Mouse (Mus musculus): ENCODE measurements around the gene Wasf3. TPM values are rescaled to one million over a fixed set of nuclear protein-coding genes. Genes with fewer than 3 reads are reported as not detected.

Gene Wasf3
- polyA plus RNA-seq, 1 experiment from 2014 or later = not detected

DNA sequence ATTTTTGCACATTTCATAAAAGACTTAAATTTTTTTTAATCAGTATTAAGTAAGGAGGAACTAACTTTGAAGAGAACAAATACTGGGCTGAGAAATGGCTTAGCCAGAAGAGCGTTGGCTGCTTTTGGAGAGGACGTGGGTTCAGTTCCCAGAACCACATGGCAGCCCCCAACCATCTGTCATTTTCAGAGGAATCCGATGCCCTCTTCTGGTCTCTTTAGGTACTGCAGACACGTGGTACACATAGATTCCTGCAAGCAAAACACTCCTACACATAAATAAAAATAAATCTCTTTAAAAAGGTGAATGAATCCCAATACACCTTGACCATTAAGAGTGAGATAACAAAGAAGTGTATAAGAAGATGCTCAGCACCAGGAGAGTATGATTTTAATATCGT lies 55.5 kb downstream of the Wasf3 start:
- Histone ChIP-seq H3K4me1 (ENCODE audit: insufficient read depth) (no peaks in the 10 kb centered on the region), H3K27ac (ENCODE audit: low read depth) (no peak overlapping the region), H3K9me3 (ENCODE audit: low read length) (no peaks in the 10 kb centered on the region; the same call in 1 of the 2 replicates), H3K4me2 (ENCODE audit: low read depth, low read length) (no peak overlapping the region), H3K27me3 (ENCODE audit: insufficient read depth, low read length) (no peaks in the 10 kb centered on the region), H3K36me3 (replicated peaks; ENCODE audit: insufficient read depth, low read length) (no peaks in the 10 kb centered on the region), H3K9ac (replicated peaks) (no peak overlapping the region), H3K4me3 (ENCODE audit: low read depth, low read length) (no peak overlapping the region)
- 76% methylated on average over 5 of the region's 5 CpGs for WGBS (ENCODE audit: insufficient replicate concordance)
- DNase-seq (no peak), ATAC-seq (no peak)
- no peak for TF ChIP-seq EP300 (IDR thresholded peaks at IDR 0.05; ENCODE audit: low read depth)
- no peak for TF ChIP-seq CTCF (IDR thresholded peaks at IDR 0.05; ENCODE audit: low read depth)

GRCm38 (mm10) chr5:146442767-146443166 lies 58.0 kb downstream of the Wasf3 start:
- H3K36me3 ChIP-seq (replicated peaks; ENCODE audit: insufficient read depth, low read length) = no peaks in the 10 kb centered on the region
- no peak overlapping the region for H3K9ac ChIP-seq (replicated peaks)
- no peak overlapping the region for H3K27ac ChIP-seq (ENCODE audit: low read depth)
- H3K27me3 ChIP-seq (ENCODE audit: insufficient read depth, low read length) = no peaks in the 10 kb centered on the region
- no peak overlapping the region for H3K4me2 ChIP-seq (ENCODE audit: low read depth, low read length)
- no peak overlapping the region for H3K4me3 ChIP-seq (ENCODE audit: low read depth, low read length)
- TF ChIP-seq EP300 (IDR thresholded peaks at IDR 0.05; ENCODE audit: low read depth) = no peak
- no peak for TF ChIP-seq CTCF (IDR thresholded peaks at IDR 0.05; ENCODE audit: low read depth)
- WGBS (ENCODE audit: insufficient replicate concordance) = 53% methylated on average over 2 of the region's 2 CpGs
- ATAC-seq (no peak), DNase-seq (no peak)
- no peaks in the 10 kb centered on the region; the same call in 1 of the 2 replicates for H3K9me3 ChIP-seq (ENCODE audit: low read length)
- no peaks in the 10 kb centered on the region for H3K4me1 ChIP-seq (ENCODE audit: insufficient read depth)

DNA sequence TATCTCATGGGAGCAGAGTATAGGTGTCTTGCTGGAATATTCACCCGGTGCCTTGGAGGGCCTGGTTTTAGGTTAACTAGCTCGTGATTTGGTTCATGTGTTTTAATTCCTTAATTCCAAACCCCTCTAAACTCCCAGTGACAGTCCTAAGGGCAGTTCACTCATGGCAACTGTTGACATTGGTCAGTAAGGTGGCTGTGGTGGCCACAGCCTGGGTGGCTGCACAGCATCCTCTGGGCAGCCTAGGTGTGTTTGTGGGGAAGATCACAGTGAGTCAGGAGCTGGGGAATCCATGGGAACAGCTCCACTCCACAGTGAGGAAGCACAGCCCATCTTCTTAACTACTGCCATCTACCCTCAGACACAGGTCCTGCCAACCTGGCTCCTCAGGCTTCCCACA lies 61.8 kb downstream of the Wasf3 start:
- WGBS (ENCODE audit: insufficient replicate concordance) = 67% methylated on average over 2 of the region's 2 CpGs
- Histone ChIP-seq H3K4me2 (ENCODE audit: low read depth, low read length) (no peak overlapping the region), H3K36me3 (replicated peaks; ENCODE audit: insufficient read depth, low read length) (no peaks in the 10 kb centered on the region), H3K4me3 (ENCODE audit: low read depth, low read length) (no peak overlapping the region), H3K27me3 (ENCODE audit: insufficient read depth, low read length) (no peaks in the 10 kb centered on the region), H3K4me1 (ENCODE audit: insufficient read depth) (no peaks in the 10 kb centered on the region), H3K9me3 (ENCODE audit: low read length) (no peaks in the 10 kb centered on the region), H3K9ac (replicated peaks) (no peak overlapping the region), H3K27ac (ENCODE audit: low read depth) (no peak overlapping the region)
- DNase-seq = no peak
- no peak for ATAC-seq
- TF ChIP-seq EP300 (IDR thresholded peaks at IDR 0.05; ENCODE audit: low read depth) = no peak
- TF ChIP-seq CTCF (IDR thresholded peaks at IDR 0.05; ENCODE audit: low read depth) = no peak

GRCm38 (mm10) chr5:146451592-146452254 lies 66.9 kb downstream of the Wasf3 start:
- no peak for DNase-seq
- ATAC-seq = no peak
- WGBS (ENCODE audit: insufficient replicate concordance) = 66% methylated on average over 11 of the region's 11 CpGs
- H3K4me1 ChIP-seq (ENCODE audit: insufficient read depth) = no peaks in the 10 kb centered on the region
- H3K9me3 ChIP-seq (ENCODE audit: low read length) = no peaks in the 10 kb centered on the region
- H3K27ac ChIP-seq (ENCODE audit: low read depth) = no peak overlapping the region
- no peak overlapping the region for H3K4me3 ChIP-seq (ENCODE audit: low read depth, low read length)
- no peaks in the 10 kb centered on the region for H3K27me3 ChIP-seq (ENCODE audit: insufficient read depth, low read length)
- no peak overlapping the region for H3K9ac ChIP-seq (replicated peaks)
- H3K36me3 ChIP-seq (replicated peaks; ENCODE audit: insufficient read depth, low read length) = no peaks in the 10 kb centered on the region
- TF ChIP-seq EP300 (IDR thresholded peaks at IDR 0.05; ENCODE audit: low read depth) (no peak), CTCF (IDR thresholded peaks at IDR 0.05; ENCODE audit: low read depth) (no peak)
- H3K4me2 ChIP-seq (ENCODE audit: low read depth, low read length) = no peak overlapping the region

GRCm38 (mm10) chr5:146453556-146453955 lies 68.8 kb downstream of the Wasf3 start:
- 78% methylated on average over 6 of the region's 6 CpGs for WGBS (ENCODE audit: insufficient replicate concordance)
- no peak overlapping the region for H3K9ac ChIP-seq (replicated peaks)
- no peaks in the 10 kb centered on the region for H3K27me3 ChIP-seq (ENCODE audit: insufficient read depth, low read length)
- no peaks in the 10 kb centered on the region for H3K4me1 ChIP-seq (ENCODE audit: insufficient read depth)
- no peak for ATAC-seq
- no peak for TF ChIP-seq CTCF (IDR thresholded peaks at IDR 0.05; ENCODE audit: low read depth)
- no peak for TF ChIP-seq EP300 (IDR thresholded peaks at IDR 0.05; ENCODE audit: low read depth)
- no peak overlapping the region for H3K27ac ChIP-seq (ENCODE audit: low read depth)
- no peak overlapping the region for H3K4me3 ChIP-seq (ENCODE audit: low read depth, low read length)
- H3K9me3 ChIP-seq (ENCODE audit: low read length) = no peaks in the 10 kb centered on the region
- H3K4me2 ChIP-seq (ENCODE audit: low read depth, low read length) = no peak overlapping the region
- no peak for DNase-seq
- no peaks in the 10 kb centered on the region for H3K36me3 ChIP-seq (replicated peaks; ENCODE audit: insufficient read depth, low read length)

- Histone ChIP-seq H3K27me3 (ENCODE audit: insufficient read depth, low read length) (no peaks in the 10 kb centered on the region), H3K36me3 (replicated peaks; ENCODE audit: insufficient read depth, low read length) (no peaks in the 10 kb centered on the region), H3K9ac (replicated peaks) (no peak overlapping the region), H3K4me1 (ENCODE audit: insufficient read depth) (no peaks in the 10 kb centered on the region), H3K4me3 (ENCODE audit: low read depth, low read length) (no peak overlapping the region), H3K9me3 (ENCODE audit: low read length) (no peaks in the 10 kb centered on the region), H3K4me2 (ENCODE audit: low read depth, low read length) (no peak overlapping the region), H3K27ac (ENCODE audit: low read depth) (no peak overlapping the region)
- no peak for TF ChIP-seq EP300 (IDR thresholded peaks at IDR 0.05; ENCODE audit: low read depth)
- TF ChIP-seq CTCF (IDR thresholded peaks at IDR 0.05; ENCODE audit: low read depth) = no peak
- ATAC-seq = no peak
- WGBS (ENCODE audit: insufficient replicate concordance) = 74% methylated on average over 8 of the region's 8 CpGs
- no peak for DNase-seq
Measured at GRCm38 (mm10) chr5:146461612-146462011, 76.8 kb downstream of the Wasf3 start.

Data from liver, postnatal 0 days (tissue).